Mouse (Mus musculus) MEL (cell line): ENCODE data around the gene Armh1.

Experiments
- CTCF ChIP-seq, 3 experiments: IDR thresholded peaks in 2 of 3; conservative IDR thresholded peaks in 1 of 3; 2 replicates each; pipeline ENCODE4 v1.5.1; 2011 to 2012; ENCODE audit warnings: low read length in 3 of 3, low read depth in 2 of 3, mild to moderate bottlenecking in 2 of 3, improper control_type of control experiment in 1 of 3, inconsistent platforms in 1 of 3, mixed read lengths in 1 of 3, moderate library complexity in 1 of 3; ENCODE audit not compliant: control insufficient read depth in 1 of 3, insufficient read depth in 1 of 3, poor library complexity in 1 of 3, severe bottlenecking in 1 of 3
- ETS1 ChIP-seq: IDR thresholded peaks from 2 replicates; pipeline ENCODE4 v1.6.1; 2012; ENCODE audit warnings: low read depth, mild to moderate bottlenecking, inconsistent platforms, low read length, improper control_type of control experiment, moderate library complexity
- POLR2A ChIP-seq, 2 experiments: IDR thresholded peaks; 2 replicates each; pipeline ENCODE4 v1.6.1; 2011 to 2012; ENCODE audit warnings: low read length in 2 of 2, mild to moderate bottlenecking in 2 of 2, control low read depth in 1 of 2, improper control_type of control experiment in 1 of 2, low read depth in 1 of 2, moderate library complexity in 1 of 2; ENCODE audit not compliant: control insufficient read depth in 1 of 2, insufficient read depth in 1 of 2, poor library complexity in 1 of 2
- SMC3 ChIP-seq: IDR thresholded peaks from 2 replicates; pipeline ENCODE4 v1.6.1; 2011; ENCODE audit warnings: low read depth, low read length, improper control_type of control experiment
- USF1 ChIP-seq: IDR thresholded peaks from 2 replicates; pipeline ENCODE4 v1.6.1; 2014; ENCODE audit warnings: low read depth, mild to moderate bottlenecking, inconsistent platforms, low read length, improper control_type of control experiment, moderate library complexity

DNA sequence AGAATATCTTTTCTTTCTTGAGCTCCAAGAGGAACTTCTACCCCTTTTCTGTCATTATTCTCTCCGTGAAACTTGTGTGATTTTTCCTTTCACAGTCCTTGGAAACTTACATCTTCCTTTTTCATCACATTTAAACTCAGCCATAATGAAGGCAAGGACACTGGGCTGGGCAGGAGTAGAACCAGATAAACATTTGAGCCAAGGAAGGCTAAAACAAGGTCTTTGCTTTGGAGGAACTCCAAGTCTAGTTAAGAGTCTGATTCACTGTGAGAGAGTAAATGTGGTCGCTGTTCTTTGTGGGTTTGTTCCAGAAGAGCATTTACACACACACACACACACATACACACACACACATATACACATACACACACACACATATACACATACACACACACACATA, 39.8 kb upstream of the Armh1 start:
- TF ChIP-seq CTCF (IDR thresholded peaks at IDR 0.05 in 2 of 3, conservative IDR thresholded peaks at IDR 0.05 in 1 of 3; ENCODE audit: control insufficient read depth in 1 of 3, insufficient read depth in 1 of 3, low read depth in 2 of 3, low read length in 3 of 3, poor library complexity in 1 of 3, severe bottlenecking in 1 of 3) (no peak), POLR2A (IDR thresholded peaks at IDR 0.05; ENCODE audit: control insufficient read depth in 1 of 2, insufficient read depth in 1 of 2, low read depth in 1 of 2, low read length in 2 of 2, poor library complexity in 1 of 2) (no peak), ETS1 (no peak), SMC3 (no peak), USF1 (no peak)
